Mouse (Mus musculus): ENCODE results near the gene Lmtk2. TPM values are rescaled to one million over a fixed set of nuclear protein-coding genes. Genes with fewer than 3 reads are reported as not detected.
A peak's percentile ranks its signal among the peaks of the same experiment; 100 is the strongest.

Lmtk2 gene
- total and polyA plus RNA-seq, 3 experiments, result 12.6 to 14.8 TPM; not detected in 1

- Histone ChIP-seq H3K36me3 (ENCODE audit: control insufficient read depth in 1 of 2, insufficient read depth in 2 of 2, low read length in 2 of 2) (no peaks in the 10 kb centered on the region), H3K27me3 (ENCODE audit: control insufficient read depth in 1 of 2, insufficient read depth in 2 of 2, low read length in 2 of 2) (no peaks in the 10 kb centered on the region), H3K9ac (ENCODE audit: control insufficient read depth, low read depth, low read length, poor library complexity, severe bottlenecking) (no peak overlapping the region), H3K4me1 (ENCODE audit: control insufficient read depth in 1 of 2, insufficient read depth in 2 of 2, low read length in 2 of 2) (no peaks in the 10 kb centered on the region), H3K9me3 (replicated peaks; ENCODE audit: insufficient read depth, low read length) (no peaks in the 10 kb centered on the region), H3K27ac (ENCODE audit: control insufficient read depth, low read depth, low read length) (no peak overlapping the region), H3K4me3 (ENCODE audit: control insufficient read depth in 1 of 2, insufficient read depth in 1 of 2, low read depth in 2 of 2, low read length in 2 of 2) (no peak overlapping the region), H3K79me2 (ENCODE audit: control insufficient read depth, insufficient read depth, low read length, poor library complexity) (no peaks in the 10 kb centered on the region)
- peak; percentile 43 for DNase-seq (ENCODE audit: low read depth, low spot score)
- no peak for TF ChIP-seq ETS1 (IDR thresholded peaks at IDR 0.05; ENCODE audit: low read depth, low read length)
- TF ChIP-seq GATA1 (IDR thresholded peaks at IDR 0.05; ENCODE audit: low read depth, low read length), result no peak
- no peak for TF ChIP-seq POLR2AphosphoS2 (IDR thresholded peaks at IDR 0.05; ENCODE audit: low read length)
- TF ChIP-seq CTCF (IDR thresholded peaks at IDR 0.05 in 2 of 3, conservative IDR thresholded peaks at IDR 0.05 in 1 of 3; ENCODE audit: control insufficient read depth in 1 of 3, insufficient read depth in 1 of 3, low read depth in 2 of 3, low read length in 3 of 3, poor library complexity in 1 of 3, severe bottlenecking in 1 of 3), result peak; percentile 79 to 89 (median 80)
- TF ChIP-seq HCFC1 (IDR thresholded peaks at IDR 0.05; ENCODE audit: low read depth, low read length), result no peak
- no peak for TF ChIP-seq ZMIZ1 (IDR thresholded peaks at IDR 0.05; ENCODE audit: low read depth, low read length)
- TF ChIP-seq SIN3A (IDR thresholded peaks at IDR 0.05; ENCODE audit: low read length), result no peak
- no peak for TF ChIP-seq NELFE (IDR thresholded peaks at IDR 0.05; ENCODE audit: low read depth, low read length)
- TF ChIP-seq SMC3 (IDR thresholded peaks at IDR 0.05; ENCODE audit: low read depth, low read length), result peak; percentile 67
- peak; percentile 23; the same call in 1 of the 2 replicates for TF ChIP-seq ZC3H11A (IDR thresholded peaks at IDR 0.05; ENCODE audit: low read depth, low read length)
- TF ChIP-seq UBTF (IDR thresholded peaks at IDR 0.05; ENCODE audit: borderline replicate concordance, insufficient read depth, low read depth, low read length), result no peak
- no peak for TF ChIP-seq MAZ (IDR thresholded peaks at IDR 0.05; ENCODE audit: low read depth, low read length)
- no peak for TF ChIP-seq TCF12 (IDR thresholded peaks at IDR 0.05; ENCODE audit: low read depth, low read length)
- TF ChIP-seq GABPA (IDR thresholded peaks at IDR 0.05; ENCODE audit: low read depth, low read length), result no peak
- peak; percentile 57 for TF ChIP-seq RAD21 (IDR thresholded peaks at IDR 0.05; ENCODE audit: low read depth, low read length)
- no peak for TF ChIP-seq POLR2A (IDR thresholded peaks at IDR 0.05; ENCODE audit: control insufficient read depth in 1 of 2, insufficient read depth in 1 of 2, low read depth in 1 of 2, low read length in 2 of 2, poor library complexity in 1 of 2)
Observed at GRCm38 (mm10) chr5:144207478-144207877, 107.2 kb downstream of the Lmtk2 start.

GRCm38 (mm10) chr5:144214453-144214852 is 114.2 kb downstream of the Lmtk2 start:
- no peaks in the 10 kb centered on the region for H3K36me3 ChIP-seq (ENCODE audit: control insufficient read depth in 1 of 2, insufficient read depth in 2 of 2, low read length in 2 of 2)
- no peak overlapping the region for H3K27ac ChIP-seq (ENCODE audit: control insufficient read depth, low read depth, low read length)
- TF ChIP-seq ZMIZ1 (IDR thresholded peaks at IDR 0.05; ENCODE audit: low read depth, low read length) (no peak), ZC3H11A (IDR thresholded peaks at IDR 0.05; ENCODE audit: low read depth, low read length) (0 out of 2 replicates have a peak, but pooled peaks have one; percentile 37), SMC3 (IDR thresholded peaks at IDR 0.05; ENCODE audit: low read depth, low read length) (peak; percentile 84), CTCF (IDR thresholded peaks at IDR 0.05 in 2 of 3, conservative IDR thresholded peaks at IDR 0.05 in 1 of 3; ENCODE audit: control insufficient read depth in 1 of 3, insufficient read depth in 1 of 3, low read depth in 2 of 3, low read length in 3 of 3, poor library complexity in 1 of 3, severe bottlenecking in 1 of 3) (peak; percentile 83 to 90 (median 89)), RAD21 (IDR thresholded peaks at IDR 0.05; ENCODE audit: low read depth, low read length) (peak; percentile 54), EP300 (IDR thresholded peaks at IDR 0.05; ENCODE audit: low read depth in 1 of 2, low read length in 2 of 2) (no peak), POLR2A (IDR thresholded peaks at IDR 0.05; ENCODE audit: control insufficient read depth in 1 of 2, insufficient read depth in 1 of 2, low read depth in 1 of 2, low read length in 2 of 2, poor library complexity in 1 of 2) (no peak)
- no peaks in the 10 kb centered on the region for H3K79me2 ChIP-seq (ENCODE audit: control insufficient read depth, insufficient read depth, low read length, poor library complexity)
- H3K27me3 ChIP-seq (ENCODE audit: control insufficient read depth in 1 of 2, insufficient read depth in 2 of 2, low read length in 2 of 2), result no peaks in the 10 kb centered on the region
- no peak overlapping the region for H3K9ac ChIP-seq (ENCODE audit: control insufficient read depth, low read depth, low read length, poor library complexity, severe bottlenecking)
- peaks cover 0 to 9% of the 10 kb centered on the region in 2 experiments; a peak in 1 of 4 replicates for H3K4me1 ChIP-seq (ENCODE audit: control insufficient read depth in 1 of 2, insufficient read depth in 2 of 2, low read length in 2 of 2)
- peak; percentile 62 for DNase-seq (ENCODE audit: low read depth, low spot score)
- H3K9me3 ChIP-seq (replicated peaks; ENCODE audit: insufficient read depth, low read length), result no peaks in the 10 kb centered on the region
- no peak overlapping the region for H3K4me3 ChIP-seq (ENCODE audit: control insufficient read depth in 1 of 2, insufficient read depth in 1 of 2, low read depth in 2 of 2, low read length in 2 of 2)
